Mouse (Mus musculus) urinary bladder, adult 2 months (tissue): ENCODE results near the gene Gria1. TPM values are rescaled to one million over a fixed set of nuclear protein-coding genes. Genes with fewer than 3 reads are reported as not detected.

Experiments used
- DNase-seq: peaks from one replicate; pipeline ENCODE4 v3.0.0; 2022; ENCODE audit warnings: low spot score
- polyA plus RNA-seq: library from polyadenylated mRNA; depleted of rRNA; stranded (reverse); fragments of >200 nt; gene quantifications from 2 replicates; pipeline ENCODE4 v1.2.3, GENCODE M21; 2012

Gene Gria1
- polyA plus RNA-seq, 1 experiment: 3.6 TPM

- DNase-seq: no peak
Observed at GRCm38 (mm10) chr11:57051666-57052562, 40.7 kb downstream of the Gria1 start.

- no peak for DNase-seq
Observed at GRCm38 (mm10) chr11:57062441-57062840, 51.3 kb downstream of the Gria1 start.

- no peak for DNase-seq
Observed at GRCm38 (mm10) chr11:57070196-57070901, 59.2 kb downstream of the Gria1 start.

- no peak for DNase-seq
Observed at GRCm38 (mm10) chr11:57072171-57072570, 61.0 kb downstream of the Gria1 start.

- DNase-seq: no peak
Observed at GRCm38 (mm10) chr11:57079423-57079822, 68.2 kb downstream of the Gria1 start.

- DNase-seq: no peak
Observed at GRCm38 (mm10) chr11:57089527-57089926, 78.3 kb downstream of the Gria1 start.

- no peak for DNase-seq
Observed at GRCm38 (mm10) chr11:57090705-57091104, 79.5 kb downstream of the Gria1 start.

GRCm38 (mm10) chr11:57091276-57091914 is 80.2 kb downstream of the Gria1 start:
- DNase-seq: no peak

- DNase-seq: no peak
Observed at GRCm38 (mm10) chr11:57100491-57100890, 89.3 kb downstream of the Gria1 start.

- DNase-seq: no peak
Observed at GRCm38 (mm10) chr11:57103751-57104254, 92.6 kb downstream of the Gria1 start.

- DNase-seq: no peak
Observed at GRCm38 (mm10) chr11:57105683-57106082, 94.5 kb downstream of the Gria1 start.

GRCm38 (mm10) chr11:57112386-57112785 is 101.2 kb downstream of the Gria1 start:
- DNase-seq: no peak

- no peak for DNase-seq
Observed at GRCm38 (mm10) chr11:57114410-57114809, 103.2 kb downstream of the Gria1 start.

- no peak for DNase-seq
Observed at GRCm38 (mm10) chr11:57127066-57127465, 115.9 kb downstream of the Gria1 start.

GRCm38 (mm10) chr11:57140162-57140780 is 129.1 kb downstream of the Gria1 start:
- DNase-seq: no peak

- no peak for DNase-seq
Observed at GRCm38 (mm10) chr11:57143681-57144080, 132.5 kb downstream of the Gria1 start.

- no peak for DNase-seq
Observed at GRCm38 (mm10) chr11:57145192-57145591, 134.0 kb downstream of the Gria1 start.

GRCm38 (mm10) chr11:57145704-57146103 is 134.5 kb downstream of the Gria1 start:
- DNase-seq: no peak

- DNase-seq: no peak
Observed at GRCm38 (mm10) chr11:57151674-57152073, 140.5 kb downstream of the Gria1 start.

- no peak for DNase-seq
Observed at GRCm38 (mm10) chr11:57154998-57155397, 143.8 kb downstream of the Gria1 start.

GRCm38 (mm10) chr11:57159412-57159811 is 148.2 kb downstream of the Gria1 start:
- no peak for DNase-seq

GRCm38 (mm10) chr11:57160076-57160475 is 148.9 kb downstream of the Gria1 start:
- DNase-seq: no peak
